Mouse (Mus musculus) limb, embryonic 11.5 days (tissue): ENCODE measurements around the gene Nxpe4. TPM values are rescaled to one million over a fixed set of nuclear protein-coding genes. Genes with fewer than 3 reads are reported as not detected.
"Not testable (repeated sequence)": the region's sequence is repeated elsewhere in the genome, so short reads cannot be mapped to it uniquely, and the experiment has no call there.

Experiments
- ATAC-seq: fragments of 200-750 bp; cut with Nextera tagmentation; 2 replicates; pipeline ENCODE4 v1.8.0; 2017; ENCODE audit warnings: low read depth; ENCODE audit not compliant: insufficient number of reproducible peaks, low FRiP score, low TSS enrichment
- DNase-seq: peaks from one replicate; pipeline ENCODE4 v3.0.0-alpha.2; 2015; ENCODE audit warnings: low spot score
- H3K27ac ChIP-seq: fragments of 300-500 bp; sonication (generic); replicated peaks from 2 replicates; pipeline ENCODE4 v1.5.1; 2014; ENCODE audit warnings: low read depth, mild to moderate bottlenecking, low read length
- H3K27me3 ChIP-seq: fragments of 300-500 bp; sonication (generic); 2 replicates; pipeline ENCODE4 v1.6.1; 2014; ENCODE audit warnings: mild to moderate bottlenecking, low read length, mixed read lengths; ENCODE audit not compliant: control insufficient read depth, insufficient read depth
- H3K36me3 ChIP-seq: fragments of 300-500 bp; sonication (generic); 2 replicates; pipeline ENCODE4 v1.6.1; 2014; ENCODE audit warnings: mild to moderate bottlenecking, low read length, moderate library complexity, mixed read lengths; ENCODE audit not compliant: control insufficient read depth, insufficient read depth
- H3K4me1 ChIP-seq: fragments of 300-500 bp; sonication (generic); 2 replicates; pipeline ENCODE4 v1.6.1; 2014; ENCODE audit warnings: low read length, mixed read lengths; ENCODE audit not compliant: control insufficient read depth, insufficient read depth
- H3K4me2 ChIP-seq: fragments of 300-500 bp; sonication (generic); 2 replicates; pipeline ENCODE4 v1.6.1; 2014; ENCODE audit warnings: low read depth, mild to moderate bottlenecking, moderate library complexity; ENCODE audit not compliant: severe bottlenecking
- H3K4me3 ChIP-seq: fragments of 300-500 bp; sonication (generic); 2 replicates; pipeline ENCODE4 v1.5.1; 2014; ENCODE audit warnings: low read depth, low read length
- H3K9ac ChIP-seq: fragments of 300-500 bp; sonication (generic); 2 replicates; pipeline ENCODE4 v1.6.1; 2014; ENCODE audit warnings: mild to moderate bottlenecking, low read length
- H3K9me3 ChIP-seq: fragments of 300-500 bp; sonication (generic); 2 replicates; pipeline ENCODE4 v1.6.1; 2016; ENCODE audit warnings: low read length; ENCODE audit not compliant: control insufficient read depth
- WGBS: fragments of 180-500 bp; shearing (Covaris S2); extraction: QIAGEN DNeasy Blood & Tissue Kit; methylation state at CpG from one replicate; pipeline ENCODE4 v1.1.7; 2014; 5-methylcytosine and 5-hydroxymethylcytosine counted together
- polyA plus RNA-seq: library from polyadenylated mRNA; unstranded; fragments of >200 nt; fragmentation: Nextera tagmentation; extraction: Ambion mirVana; gene quantifications from 2 replicates; pipeline ENCODE4 v1.2.1, GENCODE M21; 2014

The Nxpe4 gene
- 5.6 and 7.0 TPM in 2 replicates for polyA plus RNA-seq

GRCm38 (mm10) chr9:48161505-48162192 is at the start of gene Nxpe4:
Nxpe4 (plus strand) TSS chr9:48162023.
- Histone ChIP-seq H3K9me3 (no peaks in the 10 kb centered on the region), H3K9ac (peak within 1 kb of the TSS; percentile 45; the same call in 1 of the 2 replicates), H3K27me3 (no peaks in the 10 kb centered on the region), H3K36me3 (no peaks in the 10 kb centered on the region), H3K4me3 (peak within 1 kb of the TSS; percentile 45), H3K4me1 (no peaks in the 10 kb centered on the region), H3K4me2 (peak within 1 kb of the TSS; percentile 62), H3K27ac (no peak within 1 kb of the TSS)
- 30% methylated on average over 12 of the region's 12 CpGs for WGBS
- ATAC-seq (peak; percentile 62; the same call in 1 of the 2 replicates), DNase-seq (peak; percentile 86)

GRCm38 (mm10) chr9:48126815-48127214 is 35.0 kb upstream of the Nxpe4 start:
- Histone ChIP-seq H3K9ac (no peak overlapping the region), H3K27me3 (no peaks in the 10 kb centered on the region), H3K4me3 (no peak overlapping the region), H3K27ac (no peak overlapping the region), H3K4me2 (no peak overlapping the region), H3K4me1 (no peaks in the 10 kb centered on the region), H3K36me3 (no peaks in the 10 kb centered on the region), H3K9me3 (no peaks in the 10 kb centered on the region)
- ATAC-seq = no peak
- WGBS = 38% methylated on average over 3 of the region's 3 CpGs
- DNase-seq = no peak

DNA sequence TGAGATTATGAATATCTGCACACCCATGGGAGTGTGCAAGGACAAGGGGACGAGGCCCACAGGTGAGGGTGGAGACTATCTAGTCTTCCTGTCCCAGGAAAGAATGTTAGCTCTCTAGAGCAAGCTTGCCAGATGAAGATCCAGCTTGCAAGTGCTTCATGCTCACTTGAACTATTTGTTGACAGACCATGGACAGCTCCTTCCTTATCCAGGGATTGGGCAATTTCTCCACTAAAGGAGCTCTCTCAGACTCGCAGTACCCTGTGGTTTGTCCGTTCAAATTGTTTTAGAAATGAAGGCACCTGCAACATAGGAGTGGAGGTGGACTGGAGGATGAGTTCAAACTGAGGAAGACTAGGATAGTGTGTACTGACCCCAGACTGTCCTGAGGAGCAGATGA is 24.3 kb upstream of the Nxpe4 start:
- H3K27ac ChIP-seq = no peak overlapping the region
- WGBS = 28% methylated on average over 3 of the region's 3 CpGs
- no peak overlapping the region for H3K4me3 ChIP-seq
- ATAC-seq (no peak), DNase-seq (peak; percentile 44)
- no peaks in the 10 kb centered on the region for H3K9me3 ChIP-seq
- H3K27me3 ChIP-seq = 0 out of 2 replicates have a peak, but pooled peaks cover 3% of the 10 kb centered on the region
- no peaks in the 10 kb centered on the region for H3K4me1 ChIP-seq
- H3K36me3 ChIP-seq = no peaks in the 10 kb centered on the region
- no peak overlapping the region for H3K9ac ChIP-seq
- H3K4me2 ChIP-seq = no peak overlapping the region

GRCm38 (mm10) chr9:48140485-48141411 is 21.1 kb upstream of the Nxpe4 start:
- no peaks in the 10 kb centered on the region for H3K9me3 ChIP-seq
- 0 out of 2 replicates have a peak, but pooled peaks cover 3% of the 10 kb centered on the region for H3K27me3 ChIP-seq
- H3K4me1 ChIP-seq = no peaks in the 10 kb centered on the region
- DNase-seq = no peak
- H3K9ac ChIP-seq = no peak overlapping the region
- H3K36me3 ChIP-seq = no peaks in the 10 kb centered on the region
- no peak overlapping the region for H3K27ac ChIP-seq
- 37% methylated on average over 8 of the region's 8 CpGs for WGBS
- no peak for ATAC-seq
- no peak overlapping the region for H3K4me3 ChIP-seq
- H3K4me2 ChIP-seq = no peak overlapping the region

DNA sequence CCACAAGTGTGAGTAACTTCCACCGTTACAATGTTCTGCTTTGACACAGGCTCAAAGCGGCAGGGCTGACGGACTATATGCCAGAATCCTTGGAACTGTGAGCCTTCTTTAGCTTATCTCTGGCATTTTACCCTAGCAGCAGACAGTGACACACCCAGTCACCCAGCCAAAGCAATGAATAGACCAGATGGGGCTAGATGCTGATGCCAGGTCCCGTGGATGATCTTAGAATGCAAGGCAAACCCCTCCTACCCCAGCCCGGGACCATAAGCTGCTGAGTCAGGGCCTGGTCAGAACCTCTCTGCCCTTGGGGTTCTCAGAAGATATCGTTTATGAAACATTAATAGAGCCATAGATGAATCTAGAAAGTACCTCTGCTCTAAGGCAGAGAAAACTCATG is 19.2 kb upstream of the Nxpe4 start:
- no peak overlapping the region for H3K27ac ChIP-seq
- no peak for DNase-seq
- H3K4me3 ChIP-seq = no peak overlapping the region
- H3K4me2 ChIP-seq = no peak overlapping the region
- ATAC-seq = no peak
- H3K36me3 ChIP-seq = no peaks in the 10 kb centered on the region
- H3K9ac ChIP-seq = no peak overlapping the region
- H3K9me3 ChIP-seq = no peaks in the 10 kb centered on the region
- WGBS = 86% methylated on average over 6 of the region's 6 CpGs
- H3K4me1 ChIP-seq = no peaks in the 10 kb centered on the region
- no peaks in the 10 kb centered on the region for H3K27me3 ChIP-seq

GRCm38 (mm10) chr9:48146761-48147160 is 15.1 kb upstream of the Nxpe4 start:
- H3K4me2 ChIP-seq = no peak overlapping the region
- WGBS = 79% methylated on average over 3 of the region's 3 CpGs
- H3K4me1 ChIP-seq = no peaks in the 10 kb centered on the region
- DNase-seq (no peak), ATAC-seq (no peak)
- H3K27me3 ChIP-seq = no peaks in the 10 kb centered on the region
- no peak overlapping the region for H3K4me3 ChIP-seq
- H3K27ac ChIP-seq = no peak overlapping the region
- no peaks in the 10 kb centered on the region for H3K36me3 ChIP-seq
- H3K9ac ChIP-seq = no peak overlapping the region
- H3K9me3 ChIP-seq = no peaks in the 10 kb centered on the region

- not testable (repeated sequence) for ATAC-seq
Observed at GRCm38 (mm10) chr9:48166531-48166930, 4.7 kb downstream of the Nxpe4 start.

DNA sequence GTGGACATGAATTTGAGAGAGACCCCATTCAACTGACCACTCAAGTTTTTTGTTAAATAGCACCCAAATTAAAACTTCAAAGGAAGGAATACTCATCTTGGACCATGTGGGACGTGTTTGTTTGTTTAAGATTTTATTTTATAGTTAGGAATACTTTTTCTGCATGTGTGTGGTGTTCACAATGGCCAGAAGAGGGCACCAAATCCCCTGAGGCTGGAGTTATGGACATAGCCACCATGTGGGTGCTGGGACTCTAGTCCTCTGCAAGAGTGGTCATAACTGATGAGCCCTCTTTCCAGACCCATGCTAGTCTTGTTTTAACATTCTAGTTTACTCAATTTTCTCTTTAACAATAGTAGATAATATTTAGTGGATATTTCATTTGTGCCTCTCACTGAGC is 14.9 kb downstream of the Nxpe4 start:
- Histone ChIP-seq H3K36me3 (no peaks in the 10 kb centered on the region), H3K27ac (no peak overlapping the region), H3K4me1 (no peaks in the 10 kb centered on the region), H3K9ac (no peak overlapping the region), H3K4me3 (no peak overlapping the region), H3K9me3 (no peaks in the 10 kb centered on the region), H3K4me2 (no peak overlapping the region), H3K27me3 (no peaks in the 10 kb centered on the region)
- ATAC-seq = no peak
- WGBS = 44% methylated on average over 1 of the region's 1 CpGs
- no peak for DNase-seq

More at GRCm38 (mm10) chr9:48166531-48166930, 4.7 kb downstream of the Nxpe4 start:
- H3K4me3 ChIP-seq, H3K36me3 ChIP-seq, H3K9ac ChIP-seq, H3K27ac ChIP-seq, H3K9me3 ChIP-seq, H3K4me1 ChIP-seq, DNase-seq, H3K4me2 ChIP-seq, H3K27me3 ChIP-seq: not testable (repeated sequence)
- 44% methylated on average over 6 of the region's 6 CpGs for WGBS
